Mouse (Mus musculus) frontal cortex, postnatal 10 days (tissue): ENCODE measurements around the gene Zfp687.
"Not testable (repeated sequence)": the region's sequence is repeated elsewhere in the genome, so short reads cannot be mapped to it uniquely, and the experiment has no call there.

Source experiments
- DNase-seq, 2 experiments: peaks; one replicate each; pipeline ENCODE4 v3.0.0; 2022; ENCODE audit warnings: low spot score in 2 of 2, mixed read lengths in 1 of 2

The Zfp687 gene

GRCm38 (mm10) chr3:95015337-95015872 is at the start of gene Zfp687:
TSS of gene Zfp687 (minus strand) at chr3:95015448.
- peak; percentile 99 to 100 for DNase-seq

GRCm38 (mm10) chr3:95063741-95064140 is 48.5 kb upstream of the Zfp687 start:
- DNase-seq = no peak

GRCm38 (mm10) chr3:95058078-95058477 is 42.8 kb upstream of the Zfp687 start:
- no peak for DNase-seq

GRCm38 (mm10) chr3:95056275-95056674 is 41.0 kb upstream of the Zfp687 start:
- no peak for DNase-seq

- DNase-seq = no peak
These were observed 39.4 kb upstream of the Zfp687 start for GRCm38 (mm10) chr3:95054481-95055260.

DNA sequence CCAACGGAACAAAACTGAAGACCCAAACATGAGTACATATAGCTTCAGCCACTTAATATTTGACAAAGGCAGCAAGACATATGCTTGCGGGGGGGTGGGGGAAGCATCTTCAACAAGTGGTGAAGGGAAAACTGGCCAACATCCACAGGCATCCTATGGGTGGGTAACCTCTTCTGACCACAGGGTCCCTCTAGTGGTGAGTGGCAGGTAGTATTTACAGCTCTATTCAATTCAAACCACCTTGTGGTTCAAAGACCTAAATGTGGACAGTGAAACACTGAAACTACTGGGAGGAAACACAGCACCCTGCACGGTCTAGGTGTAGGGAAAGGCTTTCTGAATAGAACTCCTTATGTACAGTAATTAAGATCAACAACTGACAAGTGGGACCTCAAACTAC is 38.5 kb upstream of the Zfp687 start:
- no peak for DNase-seq

DNA sequence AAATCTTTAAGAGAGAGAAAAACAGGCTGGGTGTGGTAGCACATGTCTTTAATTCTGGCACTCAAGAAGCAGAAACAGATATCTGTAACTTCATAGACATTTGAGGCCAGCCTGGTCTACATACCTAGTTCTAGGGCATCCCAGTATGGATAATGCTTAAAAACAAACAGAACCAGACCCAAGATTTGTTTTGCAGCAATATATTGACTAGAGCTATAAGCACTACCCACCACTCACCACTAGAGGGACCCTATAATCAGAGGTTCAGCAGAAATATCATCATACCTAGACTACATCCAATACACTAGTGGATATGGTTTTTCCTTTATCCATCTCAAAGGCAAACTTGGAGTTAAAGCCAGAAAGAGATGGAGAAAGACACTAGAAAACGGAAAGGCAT is 37.7 kb upstream of the Zfp687 start:
- DNase-seq = no peak

DNA sequence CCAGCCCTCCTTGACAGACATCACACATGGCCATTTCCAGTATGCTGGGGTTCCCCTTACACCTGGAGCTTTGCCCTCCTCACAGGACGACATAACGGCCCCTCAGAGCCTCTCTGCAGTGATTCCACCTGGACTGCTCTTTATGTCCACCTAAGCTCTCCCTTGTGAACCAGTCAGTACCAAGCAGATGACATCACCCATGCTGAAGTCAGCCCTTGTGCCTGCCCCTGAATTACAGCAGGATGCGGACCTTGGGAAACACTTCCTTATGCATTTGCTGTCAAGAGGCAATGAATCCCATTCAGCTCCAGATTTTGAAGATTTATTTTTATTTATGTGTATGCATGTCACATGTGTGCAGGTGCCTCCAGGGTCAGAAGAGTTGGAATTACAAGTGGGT is 32.7 kb upstream of the Zfp687 start:
- DNase-seq = no peak

DNA sequence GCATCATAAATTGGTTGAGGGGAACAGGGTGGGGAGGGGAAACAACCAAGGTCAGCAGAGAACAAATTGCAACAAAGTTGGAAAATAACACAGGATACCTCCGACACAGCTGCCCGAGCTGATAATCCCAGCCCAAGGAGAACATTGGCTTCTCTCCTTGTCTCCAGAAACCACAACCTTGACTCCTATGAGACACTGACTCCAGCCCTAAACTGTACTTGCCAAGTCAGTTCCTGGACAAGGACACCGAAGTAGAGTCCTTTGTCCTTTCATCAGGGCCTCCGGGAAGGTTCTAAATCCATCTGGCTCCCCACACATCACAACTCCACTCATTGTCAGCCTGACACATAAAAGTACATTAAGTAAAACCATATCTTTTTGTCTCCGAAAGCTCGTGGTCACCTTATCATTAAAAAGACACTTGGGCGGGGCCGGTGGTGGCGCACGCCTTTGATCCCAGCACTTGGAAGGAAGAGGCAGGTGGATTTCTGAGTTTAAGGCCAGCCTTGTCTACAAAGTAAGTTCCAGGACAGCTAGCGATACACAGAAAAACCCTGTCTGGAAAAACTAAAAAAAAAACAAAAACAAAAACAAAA is 31.3 kb upstream of the Zfp687 start:
- no peak for DNase-seq

DNA sequence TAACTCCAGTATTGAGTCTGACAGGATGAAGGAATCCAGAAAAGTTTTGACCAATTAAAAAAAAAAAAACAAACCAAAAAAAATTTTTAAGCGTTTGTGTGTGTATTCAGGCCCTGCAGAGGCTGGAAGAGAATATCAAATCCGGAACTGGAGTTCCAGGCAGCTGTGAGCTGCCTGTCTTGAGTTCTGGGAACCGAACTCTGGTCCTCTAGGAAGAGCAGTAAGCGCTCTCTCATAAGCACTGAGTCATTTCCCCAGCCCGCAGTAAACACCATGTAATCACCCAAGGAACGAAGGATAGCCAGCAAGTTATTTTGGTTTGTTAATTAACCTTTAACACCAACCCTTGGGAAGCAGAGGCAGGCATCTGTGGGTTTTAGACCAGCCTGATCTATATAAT is 28.0 kb upstream of the Zfp687 start:
- DNase-seq = no peak

DNA sequence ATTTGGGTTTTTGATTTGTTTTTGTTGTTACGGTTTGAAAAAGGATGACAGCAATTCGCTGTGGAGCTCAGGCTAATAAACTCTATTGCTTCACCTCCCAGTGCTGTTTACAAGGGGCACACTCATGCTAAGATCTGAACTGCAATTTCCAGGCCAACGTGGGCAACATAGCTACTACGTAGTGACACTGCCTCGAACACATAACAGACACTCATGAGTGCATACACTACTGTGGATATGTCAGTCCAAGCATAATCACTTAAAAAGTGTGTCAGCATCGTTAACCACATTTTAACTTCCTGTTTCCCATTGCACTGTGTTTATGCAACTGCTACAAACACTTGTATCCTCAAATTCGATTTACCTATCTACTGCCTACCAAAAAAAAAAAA is 27.6 kb upstream of the Zfp687 start:
- no peak for DNase-seq

- DNase-seq = peak; percentile 97
These were observed 27.1 kb upstream of the Zfp687 start, which contains the start of gene Psmd4 for GRCm38 (mm10) chr3:95042166-95042837. TSS of gene Psmd4 (minus strand) at chr3:95042614.

DNA sequence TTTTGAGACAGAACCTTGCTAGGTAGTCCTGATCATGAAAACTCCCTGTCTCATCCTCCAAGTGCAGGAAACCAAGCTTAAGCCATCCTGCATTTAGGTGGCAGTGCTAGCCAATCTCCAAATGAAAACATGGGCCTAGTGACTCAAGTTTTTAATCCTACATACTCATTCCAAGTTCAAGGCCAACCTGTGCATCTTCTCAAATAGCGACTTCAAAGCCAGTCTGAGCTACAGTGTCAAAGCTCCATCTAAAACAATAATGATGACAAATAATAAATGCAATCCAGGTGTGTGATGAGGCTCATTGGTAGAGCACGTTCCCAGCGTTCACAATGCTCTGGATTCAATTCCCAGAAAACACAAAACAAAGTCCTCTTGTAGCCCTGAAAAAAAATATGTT is 26.4 kb upstream of the Zfp687 start:
- no peak for DNase-seq

GRCm38 (mm10) chr3:95029953-95030352 is 14.7 kb upstream of the Zfp687 start:
- no peak for DNase-seq

DNA sequence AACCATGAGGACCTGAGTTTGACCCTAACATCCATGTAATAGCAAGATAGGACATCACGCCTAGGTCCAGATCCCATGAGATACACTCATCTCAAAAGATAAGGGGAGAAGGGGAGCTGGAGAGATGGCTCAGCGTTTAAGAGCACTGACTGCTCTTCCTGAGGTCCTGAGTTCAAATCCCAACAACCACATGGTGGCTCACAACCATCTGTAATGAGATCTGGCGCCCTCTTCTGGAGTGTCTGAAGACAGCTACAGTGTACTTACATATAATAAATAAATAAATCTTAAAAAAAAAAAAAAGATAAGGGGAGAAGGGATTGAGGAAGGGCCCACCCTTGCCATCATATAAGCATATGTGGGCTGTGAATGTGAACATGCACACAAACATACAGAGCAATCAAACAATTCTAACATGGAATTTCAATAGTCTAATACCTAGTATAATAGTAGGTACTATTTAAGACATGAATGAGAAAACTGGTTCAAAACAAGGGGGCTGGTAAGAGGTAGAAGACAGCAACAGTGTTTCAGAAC is 14.1 kb upstream of the Zfp687 start:
- not testable (repeated sequence) for DNase-seq

DNA sequence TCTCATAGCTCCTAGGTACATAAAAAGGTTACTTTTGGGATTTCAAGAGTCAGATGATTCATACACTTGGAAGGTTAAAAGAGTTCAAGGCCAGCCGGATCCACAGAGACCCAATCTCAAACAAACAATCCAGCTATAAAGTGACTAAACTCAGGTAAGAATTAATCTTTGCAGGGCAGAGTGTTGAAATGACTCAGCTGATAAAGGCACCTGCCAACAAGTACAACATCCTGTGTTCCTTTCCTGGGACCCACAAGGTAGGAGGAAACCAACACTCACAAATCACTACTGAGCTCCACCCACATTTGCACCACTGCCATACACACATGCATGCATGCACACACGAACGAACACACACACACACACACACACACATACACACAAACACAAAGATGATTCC is 13.4 kb upstream of the Zfp687 start:
- no peak for DNase-seq

- DNase-seq = no peak
These were observed 12.5 kb upstream of the Zfp687 start for GRCm38 (mm10) chr3:95027701-95028100.

- no peak for DNase-seq
These were observed 11.9 kb upstream of the Zfp687 start for GRCm38 (mm10) chr3:95027057-95027645.

DNA sequence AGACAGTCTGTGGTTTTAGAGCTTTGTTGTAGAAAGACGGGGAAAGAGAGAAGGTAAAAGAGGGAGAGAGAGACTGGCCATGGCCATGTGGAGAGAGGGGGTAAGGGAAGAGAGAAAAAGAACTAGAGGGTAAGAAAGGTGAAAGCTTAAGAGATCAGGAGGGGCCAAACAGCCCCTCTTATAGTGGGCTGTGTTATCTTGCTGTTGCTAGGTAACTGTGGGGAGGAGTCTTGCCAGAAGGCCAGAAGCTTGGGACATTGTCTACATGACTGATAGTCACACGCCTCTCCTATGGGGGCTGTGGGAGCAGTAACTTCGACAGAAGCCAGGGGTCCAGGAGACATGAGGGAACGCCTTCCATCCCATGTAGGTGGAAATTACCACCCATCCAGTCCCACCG is 10.0 kb upstream of the Zfp687 start:
- no peak for DNase-seq

GRCm38 (mm10) chr3:95024551-95024950 is 9.3 kb upstream of the Zfp687 start:
- no peak for DNase-seq

GRCm38 (mm10) chr3:95020956-95021355 is 5.7 kb upstream of the Zfp687 start:
- DNase-seq = not testable (repeated sequence)

- DNase-seq = no peak
These were observed 3.5 kb upstream of the Zfp687 start for GRCm38 (mm10) chr3:95018741-95019140.
